Mouse (Mus musculus) lung, adult 2 months (tissue): ENCODE data around the gene Pdgfb.

Source experiments
- CTCF ChIP-seq: fragments of 200-500 bp; IDR thresholded peaks from 2 replicates; pipeline ENCODE4 v1.5.1; 2011; ENCODE audit warnings: mild to moderate bottlenecking, low read length, control low read depth; ENCODE audit not compliant: insufficient read depth
- POLR2A ChIP-seq: fragments of 200-500 bp; IDR thresholded peaks from 2 replicates; pipeline ENCODE4 v1.6.1; 2011; ENCODE audit warnings: low read depth, mild to moderate bottlenecking, control low read depth, low read length, borderline replicate concordance; ENCODE audit errors: extremely low read depth

- TF ChIP-seq CTCF: no peak
- no peak for TF ChIP-seq POLR2A
Observed at GRCm38 (mm10) chr15:80026061-80026460, 11.3 kb upstream of the Pdgfb start.
